Mouse (Mus musculus) liver, embryonic 16.5 days (tissue): Measurements from ENCODE around the gene Dntt. TPM values are rescaled to one million over a fixed set of nuclear protein-coding genes. Genes with fewer than 3 reads are reported as not detected.

Experiments
- ATAC-seq: fragments of 200-750 bp; cut with Nextera tagmentation; 2 replicates; pipeline ENCODE4 v1.8.0; 2017; ENCODE audit warnings: low read depth, mild to moderate bottlenecking, moderate number of reproducible peaks, moderate library complexity
- H3K27ac ChIP-seq: fragments of 300-500 bp; sonication (generic); 2 replicates; pipeline ENCODE4 v1.5.1; 2014; ENCODE audit warnings: mild to moderate bottlenecking, low read length
- H3K27me3 ChIP-seq: fragments of 300-500 bp; sonication (generic); 2 replicates; pipeline ENCODE4 v1.6.1; 2014; ENCODE audit warnings: low read depth, low read length, mixed read lengths; ENCODE audit not compliant: control insufficient read depth, insufficient read depth
- H3K36me3 ChIP-seq: fragments of 300-500 bp; sonication (generic); 2 replicates; pipeline ENCODE4 v1.6.1; 2014; ENCODE audit warnings: mild to moderate bottlenecking; ENCODE audit not compliant: control insufficient read depth, insufficient read depth
- H3K4me1 ChIP-seq: fragments of 300-500 bp; sonication (generic); 2 replicates; pipeline ENCODE4 v1.6.1; 2014; ENCODE audit warnings: low read depth, low read length, mixed read lengths; ENCODE audit not compliant: control insufficient read depth
- H3K4me2 ChIP-seq: fragments of 300-500 bp; sonication (generic); 2 replicates; pipeline ENCODE4 v1.6.1; 2014; ENCODE audit warnings: low read depth, low read length, mixed read lengths
- H3K4me3 ChIP-seq: fragments of 300-500 bp; sonication (generic); 2 replicates; pipeline ENCODE4 v1.5.1; 2014; ENCODE audit warnings: low read depth, mild to moderate bottlenecking, low read length
- H3K9ac ChIP-seq: fragments of 300-500 bp; sonication (generic); 2 replicates; pipeline ENCODE4 v1.6.1; 2014; ENCODE audit warnings: low read depth, low read length
- H3K9me3 ChIP-seq: fragments of 300-500 bp; sonication (generic); replicated peaks from 2 replicates; pipeline ENCODE4 v1.6.1; 2016; ENCODE audit warnings: low read length; ENCODE audit not compliant: control insufficient read depth
- WGBS: fragments of 180-500 bp; shearing (Covaris S2); extraction: QIAGEN DNeasy Blood & Tissue Kit; methylation state at CpG from one replicate; pipeline ENCODE4 v1.1.7; 2014; ENCODE audit not compliant: insufficient replicate concordance; 5-methylcytosine and 5-hydroxymethylcytosine counted together
- polyA plus RNA-seq: library from polyadenylated mRNA; unstranded; fragments of >200 nt; fragmentation: Nextera tagmentation; extraction: Ambion mirVana; gene quantifications from 2 replicates; pipeline ENCODE4 v1.2.1, GENCODE M21; 2015

The Dntt gene
- polyA plus RNA-seq, 1 experiment from 2014 or later: not detected

GRCm38 (mm10) chr19:41020537-41020936 lies 8.5 kb upstream of the Dntt start:
- Histone ChIP-seq H3K27me3 (no peaks in the 10 kb centered on the region; the same call in 1 of the 2 replicates), H3K27ac (no peak overlapping the region), H3K4me3 (no peak overlapping the region), H3K4me2 (no peak overlapping the region), H3K9me3 (no peaks in the 10 kb centered on the region), H3K36me3 (no peaks in the 10 kb centered on the region), H3K4me1 (peaks cover 3% of the 10 kb centered on the region), H3K9ac (no peak overlapping the region)
- no peak for ATAC-seq
- WGBS: 43% methylated on average over 3 of the region's 3 CpGs

DNA sequence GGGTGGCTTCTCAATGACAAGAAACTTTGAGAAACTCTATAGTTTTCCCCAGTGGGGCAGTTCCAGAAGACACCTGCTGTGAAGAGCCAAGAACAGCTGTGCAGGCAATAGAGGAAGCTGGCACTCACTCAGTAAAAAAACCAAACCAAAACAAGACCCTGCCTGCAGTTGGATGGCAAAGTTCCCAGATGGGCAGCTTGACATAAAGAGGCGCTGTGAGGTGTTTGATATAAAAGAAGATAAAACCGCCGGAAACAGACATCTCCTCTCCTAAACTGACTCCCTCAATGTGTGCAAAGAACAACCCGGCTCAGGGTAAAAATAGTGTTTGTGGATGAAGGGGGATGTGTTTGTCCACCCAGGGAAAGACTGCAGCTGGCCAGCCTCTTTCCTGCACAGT lies 6.8 kb upstream of the Dntt start:
- Histone ChIP-seq H3K27me3 (no peaks in the 10 kb centered on the region; the same call in 1 of the 2 replicates), H3K9ac (no peak overlapping the region), H3K9me3 (no peaks in the 10 kb centered on the region), H3K4me2 (no peak overlapping the region), H3K27ac (no peak overlapping the region), H3K4me3 (no peak overlapping the region), H3K36me3 (no peaks in the 10 kb centered on the region), H3K4me1 (no peaks in the 10 kb centered on the region)
- ATAC-seq: no peak
- 44% methylated on average over 4 of the region's 4 CpGs for WGBS

DNA sequence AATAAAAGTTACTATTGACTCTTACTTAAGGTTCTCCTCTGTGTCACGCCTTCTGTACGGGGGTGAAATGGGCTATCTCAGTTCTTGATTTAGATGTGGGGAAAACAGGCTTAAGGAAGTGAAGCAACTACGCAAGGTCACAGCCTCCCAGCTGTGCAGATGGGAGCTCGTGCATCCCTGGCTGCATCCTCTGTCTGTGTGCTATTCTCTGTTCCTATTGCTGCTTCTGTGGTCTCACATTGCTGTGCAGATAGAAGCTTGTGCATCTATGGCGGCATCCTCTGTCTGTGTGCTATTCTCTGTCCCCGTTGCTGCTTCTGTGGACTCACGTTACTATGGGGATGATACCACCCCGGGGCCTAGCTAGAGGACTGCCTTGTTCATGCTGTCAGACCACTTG lies 2.5 kb upstream of the Dntt start:
- Histone ChIP-seq H3K27me3 (no peaks in the 10 kb centered on the region), H3K9ac (no peak overlapping the region), H3K27ac (no peak overlapping the region), H3K9me3 (no peaks in the 10 kb centered on the region), H3K4me2 (no peak overlapping the region), H3K4me3 (no peak overlapping the region), H3K36me3 (no peaks in the 10 kb centered on the region), H3K4me1 (no peaks in the 10 kb centered on the region)
- no peak for ATAC-seq
- WGBS: 62% methylated on average over 8 of the region's 8 CpGs

DNA sequence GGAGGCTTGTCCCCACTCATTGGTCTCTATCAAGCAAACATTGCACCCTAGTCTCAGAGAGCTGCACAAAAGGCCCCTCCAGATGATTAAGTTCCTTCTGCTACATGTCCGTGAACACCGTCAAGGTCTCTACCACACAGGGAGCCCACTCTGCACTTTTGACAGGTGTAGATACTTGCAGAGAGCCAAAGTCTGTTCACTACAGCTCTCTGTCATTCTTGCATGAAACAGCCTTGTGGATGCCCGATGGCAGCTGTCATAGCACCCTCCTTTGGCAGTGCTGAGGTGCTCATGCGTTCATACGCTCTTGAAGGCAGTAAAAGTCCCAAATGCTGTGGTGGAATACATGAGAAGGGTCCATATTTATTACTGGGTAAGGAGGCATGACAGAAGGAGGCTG lies 2.1 kb upstream of the Dntt start:
- H3K4me1 ChIP-seq: no peaks in the 10 kb centered on the region
- H3K36me3 ChIP-seq: no peaks in the 10 kb centered on the region
- no peak overlapping the region for H3K4me2 ChIP-seq
- 63% methylated on average over 5 of the region's 5 CpGs for WGBS
- peaks cover 3% of the 10 kb centered on the region; the same call in 1 of the 2 replicates for H3K27me3 ChIP-seq
- no peaks in the 10 kb centered on the region for H3K9me3 ChIP-seq
- no peak overlapping the region for H3K9ac ChIP-seq
- ATAC-seq: no peak
- no peak overlapping the region for H3K4me3 ChIP-seq
- H3K27ac ChIP-seq: no peak overlapping the region

DNA sequence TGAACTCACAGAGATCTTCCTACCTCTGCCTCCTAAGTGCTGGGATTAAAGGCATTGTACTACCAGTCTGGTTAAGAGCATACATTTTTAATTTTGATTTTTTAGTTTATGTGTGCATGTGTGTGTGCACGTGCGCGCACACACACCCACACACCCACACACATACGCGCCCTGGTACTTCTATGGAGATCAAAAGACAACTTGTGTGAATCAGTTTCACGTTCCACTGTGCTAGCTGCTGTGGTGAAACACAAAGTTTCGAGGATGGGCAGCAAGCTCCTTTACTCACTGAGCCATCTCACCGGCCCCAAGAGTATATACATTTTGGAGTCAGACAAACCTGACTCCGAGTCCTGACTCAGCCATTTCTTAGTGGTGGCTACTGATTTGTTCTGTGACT lies 1.5 kb upstream of the Dntt start:
- H3K27me3 ChIP-seq: peaks cover 3% of the 10 kb centered on the region; the same call in 1 of the 2 replicates
- ATAC-seq: no peak
- no peak overlapping the region for H3K9ac ChIP-seq
- no peaks in the 10 kb centered on the region for H3K9me3 ChIP-seq
- H3K27ac ChIP-seq: no peak overlapping the region
- no peaks in the 10 kb centered on the region for H3K36me3 ChIP-seq
- H3K4me1 ChIP-seq: no peaks in the 10 kb centered on the region
- 68% methylated on average over 9 of the region's 9 CpGs for WGBS
- H3K4me3 ChIP-seq: no peak overlapping the region
- H3K4me2 ChIP-seq: no peak overlapping the region

DNA sequence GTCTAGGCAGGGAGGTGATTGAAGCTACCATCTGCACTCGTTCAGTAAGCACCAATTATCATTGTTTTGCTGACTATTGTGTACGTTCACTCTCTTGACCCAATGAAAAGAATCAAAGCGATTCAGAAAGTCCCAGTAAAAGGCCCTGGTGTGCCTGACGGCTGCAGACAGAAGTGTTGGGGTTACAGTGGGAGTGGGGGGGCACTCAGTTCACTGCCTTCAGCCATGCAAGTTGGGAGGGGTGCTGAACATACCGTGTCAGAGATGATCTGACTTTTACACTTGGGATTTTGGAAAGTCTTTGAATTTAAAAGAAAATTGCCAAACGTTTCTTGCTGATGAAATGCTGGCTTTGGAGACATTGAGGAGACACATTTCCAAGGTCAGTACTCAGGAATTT lies 1.1 kb downstream of the Dntt start:
- ATAC-seq: no peak
- Histone ChIP-seq H3K27ac (no peak overlapping the region), H3K4me3 (no peak overlapping the region), H3K4me2 (no peak overlapping the region), H3K4me1 (no peaks in the 10 kb centered on the region), H3K9ac (no peak overlapping the region), H3K9me3 (no peaks in the 10 kb centered on the region), H3K36me3 (no peaks in the 10 kb centered on the region), H3K27me3 (peaks cover 3% of the 10 kb centered on the region; the same call in 1 of the 2 replicates)
- 51% methylated on average over 6 of the region's 6 CpGs for whole genome bisulfite sequencing

DNA sequence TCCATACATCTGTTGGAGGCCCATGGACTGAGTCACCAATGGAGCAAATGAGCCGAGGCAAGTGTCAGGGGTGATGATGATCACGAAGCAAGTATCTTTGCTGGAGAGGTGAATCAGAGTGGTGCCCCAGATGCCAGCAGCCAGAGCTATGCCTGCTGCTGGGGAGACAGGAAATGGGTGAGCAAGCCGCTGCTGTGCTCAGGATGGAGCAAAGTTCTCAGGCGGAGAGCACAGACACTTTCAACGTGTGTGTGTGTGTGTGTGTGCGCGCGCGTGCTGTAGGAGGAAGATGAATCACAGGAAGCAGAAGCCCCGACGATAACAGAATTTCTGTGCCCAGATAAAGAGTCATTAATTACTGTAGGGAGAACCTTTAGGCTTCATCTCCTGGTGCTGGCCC lies 1.9 kb downstream of the Dntt start:
- WGBS: 14% methylated on average over 11 of the region's 11 CpGs
- Histone ChIP-seq H3K36me3 (no peaks in the 10 kb centered on the region), H3K4me2 (no peak overlapping the region), H3K9ac (no peak overlapping the region), H3K4me3 (no peak overlapping the region), H3K4me1 (no peaks in the 10 kb centered on the region), H3K27ac (no peak overlapping the region), H3K9me3 (no peaks in the 10 kb centered on the region), H3K27me3 (peaks cover 3% of the 10 kb centered on the region; the same call in 1 of the 2 replicates)
- no peak for ATAC-seq

GRCm38 (mm10) chr19:41031869-41032268 lies 2.8 kb downstream of the Dntt start:
- no peak overlapping the region for H3K4me3 ChIP-seq
- no peak overlapping the region for H3K9ac ChIP-seq
- H3K27ac ChIP-seq: no peak overlapping the region
- 25% methylated on average over 6 of the region's 6 CpGs for WGBS
- no peak overlapping the region for H3K4me2 ChIP-seq
- peaks cover 3% of the 10 kb centered on the region; the same call in 1 of the 2 replicates for H3K27me3 ChIP-seq
- no peak for ATAC-seq
- no peaks in the 10 kb centered on the region for H3K36me3 ChIP-seq
- no peaks in the 10 kb centered on the region for H3K4me1 ChIP-seq
- H3K9me3 ChIP-seq: no peaks in the 10 kb centered on the region

DNA sequence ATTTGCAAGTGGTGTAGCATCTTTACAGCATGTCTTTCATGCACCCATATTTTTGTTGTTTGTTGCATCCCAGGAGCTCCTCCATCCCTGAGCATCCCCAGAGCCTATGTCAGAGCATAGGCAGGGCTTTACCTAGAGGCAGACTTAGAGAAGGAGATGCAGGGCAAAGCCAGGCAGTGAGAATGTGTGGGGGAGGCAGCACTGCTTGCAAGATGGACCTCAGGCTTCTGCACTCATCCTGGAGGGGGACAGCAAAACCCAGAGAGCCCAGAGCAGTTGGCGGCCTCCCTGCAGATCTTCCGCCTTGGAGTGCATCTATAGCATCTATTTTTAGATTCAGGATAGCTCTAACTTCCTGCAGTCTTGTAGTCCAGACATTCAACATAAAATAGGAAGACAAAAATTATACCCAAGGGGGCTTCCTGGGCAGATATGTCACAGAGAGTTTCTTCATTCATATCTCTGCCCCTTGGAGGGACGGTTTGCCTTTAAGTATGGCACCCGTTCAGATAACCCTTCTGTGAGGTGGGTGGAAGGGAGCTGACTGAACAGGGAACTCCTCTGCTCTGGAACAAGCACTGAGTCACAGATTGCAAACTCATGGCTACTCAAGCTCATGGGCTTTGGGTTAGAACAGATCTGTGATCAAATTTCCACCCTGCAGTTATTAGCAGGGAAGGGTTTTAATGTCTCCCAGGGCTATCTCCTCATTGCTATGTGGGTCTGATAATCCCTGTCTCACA lies 6.9 kb downstream of the Dntt start:
- H3K4me3 ChIP-seq: no peak overlapping the region
- 10% methylated on average over 4 of the region's 4 CpGs for WGBS
- no peak for ATAC-seq

More for the DNA sequence above, 6.9 kb downstream of the Dntt start:
- no peak overlapping the region for H3K27ac ChIP-seq
- H3K4me1 ChIP-seq: no peaks in the 10 kb centered on the region
- H3K27me3 ChIP-seq: peaks cover 3% of the 10 kb centered on the region; the same call in 1 of the 2 replicates
- H3K4me2 ChIP-seq: no peak overlapping the region
- no peaks in the 10 kb centered on the region for H3K9me3 ChIP-seq
- H3K36me3 ChIP-seq: no peaks in the 10 kb centered on the region
- no peak overlapping the region for H3K9ac ChIP-seq
